Mouse (Mus musculus) MEL (cell line): Measurements from ENCODE around the gene Sprr1b. TPM values are rescaled to one million over a fixed set of nuclear protein-coding genes. Genes with fewer than 3 reads are reported as not detected.

Experiments used
- DNase-seq: peaks from one replicate; pipeline ENCODE4 v3.0.0; 2011; ENCODE audit warnings: low read depth, low spot score
- H3K27ac ChIP-seq: 2 replicates; pipeline ENCODE4 v1.5.1; 2012; ENCODE audit warnings: low read depth, mild to moderate bottlenecking, control low read depth, low read length, moderate library complexity; ENCODE audit not compliant: control insufficient read depth
- H3K27me3 ChIP-seq, 2 experiments: fragments of 150-350 bp in 1 of 2; sonication (generic) in 1 of 2; 2 replicates each; pipeline ENCODE4 v1.6.1; 2012; ENCODE audit warnings: low read length in 2 of 2, mild to moderate bottlenecking in 2 of 2, improper control_type of control experiment in 1 of 2, moderate library complexity in 1 of 2; ENCODE audit not compliant: insufficient read depth in 2 of 2, control insufficient read depth in 1 of 2
- H3K36me3 ChIP-seq, 2 experiments: 2 replicates each; pipeline ENCODE4 v1.6.1; 2012 to 2014; ENCODE audit warnings: low read length in 2 of 2, improper control_type of control experiment in 1 of 2, inconsistent platforms in 1 of 2, mild to moderate bottlenecking in 1 of 2; ENCODE audit not compliant: insufficient read depth in 2 of 2, control insufficient read depth in 1 of 2
- H3K4me1 ChIP-seq, 2 experiments: fragments of 150-350 bp in 1 of 2; sonication (generic) in 1 of 2; 2 replicates each; pipeline ENCODE4 v1.6.1; 2012; ENCODE audit warnings: low read length in 2 of 2, improper control_type of control experiment in 1 of 2, mild to moderate bottlenecking in 1 of 2; ENCODE audit not compliant: insufficient read depth in 2 of 2, control insufficient read depth in 1 of 2
- H3K4me3 ChIP-seq, 2 experiments: fragments of 150-350 bp in 1 of 2; sonication (generic) in 1 of 2; 2 replicates each; pipeline ENCODE4 v1.5.1; 2012; ENCODE audit warnings: low read depth in 2 of 2, low read length in 2 of 2, mild to moderate bottlenecking in 2 of 2, moderate library complexity in 2 of 2, control low read depth in 1 of 2, improper control_type of control experiment in 1 of 2; ENCODE audit not compliant: control insufficient read depth in 1 of 2, insufficient read depth in 1 of 2
- H3K79me2 ChIP-seq: 2 replicates; pipeline ENCODE4 v1.6.1; 2012; ENCODE audit warnings: mild to moderate bottlenecking, low read length, moderate library complexity; ENCODE audit not compliant: control insufficient read depth, poor library complexity, insufficient read depth
- H3K9ac ChIP-seq: 2 replicates; pipeline ENCODE4 v1.6.1; 2012; ENCODE audit warnings: low read depth, mild to moderate bottlenecking, control low read depth, low read length, moderate library complexity; ENCODE audit not compliant: control insufficient read depth, poor library complexity, severe bottlenecking
- H3K9me3 ChIP-seq: fragments of 150-350 bp; sonication (generic); replicated peaks from 2 replicates; pipeline ENCODE4 v1.6.1; 2012; ENCODE audit warnings: mild to moderate bottlenecking, low read length, improper control_type of control experiment, moderate library complexity; ENCODE audit not compliant: insufficient read depth
- CHD1 ChIP-seq: IDR thresholded peaks from 2 replicates; pipeline ENCODE4 v1.6.1; 2012; ENCODE audit warnings: low read depth, mild to moderate bottlenecking, inconsistent platforms, low read length, improper control_type of control experiment
- ELF1 ChIP-seq: IDR thresholded peaks from 2 replicates; pipeline ENCODE4 v1.6.1; 2014; ENCODE audit warnings: low read depth, mild to moderate bottlenecking, inconsistent platforms, low read length, improper control_type of control experiment, moderate library complexity
- ETS1 ChIP-seq: IDR thresholded peaks from 2 replicates; pipeline ENCODE4 v1.6.1; 2012; ENCODE audit warnings: low read depth, mild to moderate bottlenecking, inconsistent platforms, low read length, improper control_type of control experiment, moderate library complexity
- GATA1 ChIP-seq: IDR thresholded peaks from 2 replicates; pipeline ENCODE4 v1.6.1; 2011; ENCODE audit warnings: low read depth, low read length, improper control_type of control experiment
- JUND ChIP-seq: IDR thresholded peaks from 2 replicates; pipeline ENCODE4 v1.6.1; 2011; ENCODE audit warnings: low read depth, mild to moderate bottlenecking, improper control_type of control experiment, low read length
- MAFK ChIP-seq: IDR thresholded peaks from 2 replicates; pipeline ENCODE4 v1.6.1; 2011; ENCODE audit warnings: low read depth, mild to moderate bottlenecking, low read length, improper control_type of control experiment, borderline replicate concordance
- MEF2A ChIP-seq: IDR thresholded peaks from 2 replicates; pipeline ENCODE4 v1.6.1; 2014; ENCODE audit warnings: low read depth, mild to moderate bottlenecking, inconsistent platforms, low read length, improper control_type of control experiment; ENCODE audit not compliant: poor library complexity, insufficient replicate concordance, severe bottlenecking; ENCODE audit errors: extremely low read depth
- MXI1 ChIP-seq: IDR thresholded peaks from 2 replicates; pipeline ENCODE4 v1.6.1; 2011; ENCODE audit warnings: mild to moderate bottlenecking, low read depth, low read length, improper control_type of control experiment
- POLR2AphosphoS5 ChIP-seq: IDR thresholded peaks from 2 replicates; pipeline ENCODE4 v1.6.1; 2012; ENCODE audit warnings: low read depth, borderline replicate concordance, mild to moderate bottlenecking, inconsistent platforms, low read length, moderate library complexity, mixed read lengths
- RCOR1 ChIP-seq: IDR thresholded peaks from 2 replicates; pipeline ENCODE4 v1.6.1; 2012; ENCODE audit warnings: low read depth, mild to moderate bottlenecking, inconsistent platforms, low read length, improper control_type of control experiment
- SIN3A ChIP-seq: IDR thresholded peaks from 2 replicates; pipeline ENCODE4 v1.6.1; 2012; ENCODE audit warnings: low read length, improper control_type of control experiment, inconsistent platforms
- TAL1 ChIP-seq: IDR thresholded peaks from 2 replicates; pipeline ENCODE4 v1.6.1; 2012; ENCODE audit warnings: mild to moderate bottlenecking, inconsistent platforms, low read length, moderate library complexity, mixed read lengths
- TBP ChIP-seq: IDR thresholded peaks from 2 replicates; pipeline ENCODE4 v1.8.0; 2011; ENCODE audit warnings: low read depth, low read length, improper control_type of control experiment
- UBTF ChIP-seq: IDR thresholded peaks from 2 replicates; pipeline ENCODE4 v1.6.1; 2012; ENCODE audit warnings: low read depth, mild to moderate bottlenecking, inconsistent platforms, low read length, improper control_type of control experiment, moderate library complexity, borderline replicate concordance; ENCODE audit not compliant: insufficient read depth
- USF1 ChIP-seq: IDR thresholded peaks from 2 replicates; pipeline ENCODE4 v1.6.1; 2014; ENCODE audit warnings: low read depth, mild to moderate bottlenecking, inconsistent platforms, low read length, improper control_type of control experiment, moderate library complexity
- ZC3H11A ChIP-seq: IDR thresholded peaks from 2 replicates; pipeline ENCODE4 v1.6.1; 2012; ENCODE audit warnings: low read depth, mild to moderate bottlenecking, inconsistent platforms, low read length, improper control_type of control experiment
- ZKSCAN1 ChIP-seq: IDR thresholded peaks from 2 replicates; pipeline ENCODE4 v1.6.1; 2012; ENCODE audit warnings: low read depth, mild to moderate bottlenecking, inconsistent platforms, low read length, improper control_type of control experiment, moderate library complexity
- ZMIZ1 ChIP-seq: IDR thresholded peaks from 2 replicates; pipeline ENCODE4 v1.6.1; 2012; ENCODE audit warnings: low read depth, mild to moderate bottlenecking, inconsistent platforms, low read length, improper control_type of control experiment, moderate library complexity
- polyA plus RNA-seq, 2 experiments: library from polyadenylated mRNA; stranded (reverse) in 1 of 2; unstranded in 1 of 2; fragments of >175 nt in 1 of 2; fragments of >200 nt in 1 of 2; gene quantifications; 2 replicates each; pipeline versions ENCODE4 v1.2.1 to v1.2.4; 2012; ENCODE audit warnings: low replicate concordance in 2 of 2, low read depth in 1 of 2; ENCODE audit not compliant: insufficient read length in 2 of 2, insufficient read depth in 1 of 2, missing spikeins in 1 of 2
- total RNA-seq: library from RNA; depleted of rRNA; stranded (reverse); fragments of 300-350 nt; gene quantifications from 2 replicates; pipeline ENCODE4 v1.2.3, GENCODE M21; 2012

The Sprr1b gene
- total and polyA plus RNA-seq, 3 experiments: not detected

GRCm38 (mm10) chr3:92470111-92470510 lies 31.5 kb upstream of the Sprr1b start:
- TF ChIP-seq MEF2A: no peak
- no peak for TF ChIP-seq ELF1
- no peak for TF ChIP-seq TAL1
- TF ChIP-seq TBP: no peak
- TF ChIP-seq UBTF: no peak
- no peak for TF ChIP-seq ZMIZ1
- TF ChIP-seq MAFK: no peak
- TF ChIP-seq CHD1: no peak
- TF ChIP-seq JUND: no peak
- no peak for TF ChIP-seq USF1
- Histone ChIP-seq H3K9ac (no peak overlapping the region), H3K4me1 (no peaks in the 10 kb centered on the region), H3K27me3 (no peaks in the 10 kb centered on the region), H3K4me3 (no peak overlapping the region), H3K36me3 (no peaks in the 10 kb centered on the region), H3K9me3 (no peaks in the 10 kb centered on the region), H3K27ac (no peak overlapping the region), H3K79me2 (no peaks in the 10 kb centered on the region)
- DNase-seq: no peak

GRCm38 (mm10) chr3:92467424-92467823 lies 28.8 kb upstream of the Sprr1b start:
- Histone ChIP-seq H3K9me3 (no peaks in the 10 kb centered on the region), H3K79me2 (no peaks in the 10 kb centered on the region), H3K27ac (no peak overlapping the region), H3K4me1 (no peaks in the 10 kb centered on the region), H3K9ac (no peak overlapping the region), H3K4me3 (no peak overlapping the region), H3K36me3 (no peaks in the 10 kb centered on the region), H3K27me3 (no peaks in the 10 kb centered on the region)
- TF ChIP-seq MEF2A: no peak
- TF ChIP-seq JUND: no peak
- TF ChIP-seq GATA1: no peak
- no peak for TF ChIP-seq RCOR1
- TF ChIP-seq ZKSCAN1: no peak
- TF ChIP-seq ZC3H11A: no peak
- TF ChIP-seq ELF1: no peak
- TF ChIP-seq MXI1: no peak
- TF ChIP-seq SIN3A: no peak
- TF ChIP-seq POLR2AphosphoS5: no peak
- TF ChIP-seq ETS1: no peak
- TF ChIP-seq CHD1: no peak
- no peak for DNase-seq
